Mouse (Mus musculus) left cerebral cortex, postnatal 25 days (tissue): ENCODE measurements around the gene Tln2. TPM values are rescaled to one million over a fixed set of nuclear protein-coding genes. Genes with fewer than 3 reads are reported as not detected.

Source experiments
- DNase-seq, 2 experiments: peaks; one replicate each; pipeline ENCODE4 v3.0.0; 2022; ENCODE audit warnings: low spot score in 2 of 2, mixed read lengths in 1 of 2
- intact Hi-C: fragments of 180-260 bp; cut with DNase I; formaldehyde crosslinking; loops from one replicate; pipeline ENCODE4 v1.15.1; 2025
- microRNA-seq, 2 experiments: library from miRNA; unstranded; fragments of <30 nt; microRNA quantifications; one replicate each; pipeline ENCODE4 v1.2.0; 2022
- total RNA-seq, 2 experiments: library from RNA; stranded (reverse); gene quantifications; 2 replicates each; pipeline ENCODE4 v1.2.3; 2021

Gene Tln2
- total RNA-seq, 2 experiments from 2014 or later, result 105 to 106 TPM

- intact Hi-C loops, result no loop called here
- DNase-seq, result no peak
These were observed 377.5 kb downstream of the Tln2 start for GRCm38 (mm10) chr9:67182006-67182405.

DNA sequence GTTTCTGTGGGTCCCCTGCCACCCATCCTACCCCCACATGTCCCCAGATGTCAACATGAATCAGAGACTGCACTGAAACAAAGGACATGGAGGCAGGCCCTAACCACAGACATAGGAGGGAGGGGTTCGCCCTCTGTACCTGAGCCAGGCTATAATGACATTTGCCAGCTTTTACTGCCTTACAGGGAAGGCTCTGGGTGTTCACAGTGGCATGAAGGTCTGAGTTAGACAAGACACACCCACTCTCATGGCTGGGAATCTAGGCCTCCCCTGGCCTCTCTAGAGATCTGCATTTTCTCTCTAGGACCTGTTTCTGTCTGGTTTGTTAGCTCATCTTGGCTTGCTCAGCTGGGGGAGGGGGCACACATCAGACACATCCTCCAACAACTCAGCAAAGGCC is 380.8 kb downstream of the Tln2 start:
- DNase-seq, result no peak
- intact Hi-C loops, result no loop called here

GRCm38 (mm10) chr9:67178203-67178602 is 381.3 kb downstream of the Tln2 start:
- intact Hi-C loops, result no loop called here

DNA sequence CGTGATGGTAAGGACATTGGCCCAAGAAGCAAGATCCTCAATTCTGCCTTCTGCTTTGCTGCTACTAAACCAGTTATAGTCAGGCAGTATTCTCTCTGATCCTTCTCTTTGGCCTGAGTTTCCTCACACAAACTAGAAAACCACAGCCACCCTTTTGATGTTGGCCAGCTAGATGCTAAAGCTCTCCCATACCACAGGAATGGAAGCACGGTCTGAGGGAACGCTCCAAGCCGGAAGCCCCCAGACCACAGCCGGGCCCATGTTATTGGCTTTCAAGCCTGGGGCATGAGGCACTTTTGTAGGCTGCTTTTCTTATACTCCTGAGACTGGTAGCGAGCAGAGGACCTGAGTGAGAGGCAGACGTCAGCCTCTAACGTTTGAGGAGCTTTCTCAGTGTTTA is 383.4 kb downstream of the Tln2 start:
- DNase-seq, result no peak
- intact Hi-C loops, result no loop called here

More at GRCm38 (mm10) chr9:67178203-67178602, 381.3 kb downstream of the Tln2 start:
- no peak for DNase-seq

- intact Hi-C loops, result loop anchor here (5.0 kb wide), 1 partner anchor 107 kb away; no protein-coding TSS in a partner anchor
- DNase-seq, result no peak
These were observed 385.7 kb downstream of the Tln2 start for GRCm38 (mm10) chr9:67173816-67174215.

GRCm38 (mm10) chr9:67173154-67173553 is 386.3 kb downstream of the Tln2 start:
- DNase-seq, result no peak
- intact Hi-C loops, result loop anchor here (5.0 kb wide), 1 partner anchor 106 kb away; no protein-coding TSS in a partner anchor

DNA sequence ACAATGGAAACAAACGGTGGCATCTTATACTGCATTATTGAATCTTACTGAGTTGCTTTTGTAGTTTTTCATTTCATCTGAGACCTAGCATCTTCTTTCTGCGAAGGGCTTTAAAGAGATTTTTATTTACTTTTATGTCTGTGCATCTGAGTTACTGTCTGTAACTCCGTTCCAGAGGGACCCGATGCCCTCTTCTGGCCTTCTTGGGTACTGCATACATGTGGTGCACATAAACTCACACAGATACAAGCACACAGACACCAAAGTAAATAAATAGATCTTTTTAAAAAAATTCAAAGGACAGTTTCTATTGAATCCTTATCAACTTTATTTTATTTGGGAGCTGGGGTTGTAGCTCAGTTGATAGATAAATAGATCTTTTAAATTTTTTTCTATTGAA is 388.1 kb downstream of the Tln2 start:
- no peak for DNase-seq
- intact Hi-C loops, result loop anchor here (5.0 kb wide), 1 partner anchor 104 kb away; no protein-coding TSS in a partner anchor

DNA sequence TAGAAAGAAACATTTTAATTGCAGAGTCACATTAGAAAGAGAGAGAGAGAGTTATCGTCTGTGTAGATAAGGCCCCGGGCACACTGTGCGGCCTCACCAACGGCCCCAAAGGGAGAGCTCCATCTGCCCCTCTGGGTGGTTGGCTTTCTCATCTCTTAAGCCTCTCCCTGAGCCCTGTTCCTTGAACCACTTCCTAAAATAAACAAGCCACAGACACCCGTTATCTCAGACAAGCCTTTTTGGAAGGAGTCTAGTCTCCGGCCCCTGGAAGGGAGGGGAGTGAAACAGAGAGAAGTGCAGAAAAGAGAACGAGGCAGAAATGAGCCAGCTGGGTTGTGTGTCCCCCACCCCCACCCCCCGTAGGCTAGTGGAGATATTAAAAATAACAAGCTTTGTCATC is 388.7 kb downstream of the Tln2 start:
- DNase-seq, result no peak
- intact Hi-C loops, result loop anchor here (5.0 kb wide), 1 partner anchor 103 kb away; no protein-coding TSS in a partner anchor

DNA sequence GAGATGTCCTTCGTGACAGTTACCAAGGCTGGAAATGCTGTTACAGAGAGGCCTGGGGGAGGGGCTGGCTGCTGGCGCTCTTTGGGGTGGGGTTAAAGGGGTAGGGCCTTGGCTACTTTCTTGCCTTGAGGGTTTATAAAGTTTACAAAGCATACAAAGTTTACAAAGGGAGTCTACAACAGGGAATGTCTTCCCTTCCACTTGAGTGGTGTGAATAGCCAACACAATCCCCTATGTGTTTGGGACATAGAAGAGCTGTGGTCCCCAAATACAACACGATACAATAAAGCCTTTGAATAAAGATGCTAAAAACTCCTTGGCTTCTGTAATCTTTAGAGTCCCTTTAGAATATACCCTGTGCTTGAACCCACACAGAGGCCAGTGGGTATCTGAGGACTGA is 389.5 kb downstream of the Tln2 start:
- DNase-seq, result no peak
- intact Hi-C loops, result loop anchor here (5.0 kb wide), 1 partner anchor 103 kb away; no protein-coding TSS in a partner anchor

Small RNA genes lying within 50 kb of the gene (microRNA-seq; reads per million reads assigned to microRNA genes)
- 40.6 to 46.3 reads per million in 2 experiments for gene Mir190a

Other genes with a start within 250 kb of the Tln2 start
- gene C2cd4b, start 199.7 kb upstream of the Tln2 start, total RNA-seq, result 1 to 10 TPM; 2.3 to 5.6 TPM